Mouse (Mus musculus): ENCODE results near the gene Tnni1.

GRCm38 (mm10) chr1:135813071-135813470 is 33.8 kb downstream of the Tnni1 start:
- TF ChIP-seq ZC3H11A (IDR thresholded peaks at IDR 0.05; ENCODE audit: borderline replicate concordance, low read depth, low read length), result no peak
- no peak for TF ChIP-seq CHD2 (IDR thresholded peaks at IDR 0.05; ENCODE audit: low read depth, low read length)
- TF ChIP-seq ZNF384 (IDR thresholded peaks at IDR 0.05; ENCODE audit: low read depth, low read length), result no peak
- TF ChIP-seq MAFK (IDR thresholded peaks at IDR 0.05; ENCODE audit: insufficient read depth, low read depth, low read length), result no peak
